Mouse (Mus musculus): Measurements from ENCODE around the gene Pttg1.

- TF ChIP-seq POLR2A (IDR thresholded peaks at IDR 0.05; ENCODE audit: borderline replicate concordance, extremely low read depth, low read depth, low read length) (peak; percentile 56; the same call in 1 of the 2 replicates), CTCF (IDR thresholded peaks at IDR 0.05; ENCODE audit: insufficient read depth, low read length) (no peak)
These were observed 48.2 kb upstream of the Pttg1 start, which contains the start of gene C1qtnf2 for GRCm38 (mm10) chr11:43474225-43474774.
